Mouse (Mus musculus): ENCODE data around the gene Slc31a2. TPM values are rescaled to one million over a fixed set of nuclear protein-coding genes. Genes with fewer than 3 reads are reported as not detected.

Slc31a2 gene
- polyA plus RNA-seq (2015; fragmentation: Nextera tagmentation; extraction: Ambion mirVana): 18.1 and 22.4 TPM in 2 replicates

DNA sequence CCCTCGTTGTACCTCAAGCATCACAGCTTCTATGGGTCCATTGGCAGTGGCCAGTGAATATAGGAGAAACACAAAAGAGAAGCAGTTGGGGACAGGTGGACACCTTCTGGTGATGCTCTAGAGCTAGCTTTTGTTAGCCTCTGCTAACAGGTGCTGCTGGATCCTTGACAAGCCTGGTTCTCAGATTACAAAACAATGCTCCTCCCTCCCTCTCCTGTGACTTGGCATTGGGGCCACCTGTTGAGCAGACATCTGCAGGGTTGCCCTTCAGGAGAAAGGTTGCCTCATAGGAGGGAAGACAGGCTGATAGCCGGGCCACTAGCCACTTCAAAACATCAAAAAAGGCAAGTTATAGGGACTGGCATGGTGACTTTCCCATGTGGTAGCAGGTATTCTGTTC is at the start of gene Slc31a2:
Slc31a2 (plus strand) TSS at position 287 of the 400 bp plus-strand sequence.
- no peaks in the 10 kb centered on the region for H3K36me3 ChIP-seq
- no peak within 1 kb of the TSS for H3K4me2 ChIP-seq
- no peaks in the 10 kb centered on the region for H3K27me3 ChIP-seq
- no peak within 1 kb of the TSS for H3K4me3 ChIP-seq
- no peak within 1 kb of the TSS for H3K9ac ChIP-seq
- H3K4me1 ChIP-seq: 0 out of 2 replicates have a peak, but pooled peaks cover 3% of the 10 kb centered on the region
- 37% methylated on average over 2 of the region's 2 CpGs for WGBS
- H3K27ac ChIP-seq: no peak within 1 kb of the TSS
- no peak for ATAC-seq (ENCODE audit: borderline replicate concordance, extremely low read depth, low FRiP score, low TSS enrichment)
- no peaks in the 10 kb centered on the region for H3K9me3 ChIP-seq

- ATAC-seq (ENCODE audit: borderline replicate concordance, extremely low read depth, low FRiP score, low TSS enrichment): no peak
- Histone ChIP-seq H3K27me3 (no peaks in the 10 kb centered on the region), H3K9ac (no peak overlapping the region), H3K9me3 (no peaks in the 10 kb centered on the region), H3K4me2 (no peak overlapping the region), H3K36me3 (no peaks in the 10 kb centered on the region), H3K27ac (no peak overlapping the region), H3K4me3 (no peak overlapping the region), H3K4me1 (peaks cover 10% of the 10 kb centered on the region; the same call in 1 of the 2 replicates)
- WGBS: 67% methylated on average over 2 of the region's 2 CpGs
These were observed 48.9 kb upstream of the Slc31a2 start for GRCm38 (mm10) chr4:62213490-62213889.

DNA sequence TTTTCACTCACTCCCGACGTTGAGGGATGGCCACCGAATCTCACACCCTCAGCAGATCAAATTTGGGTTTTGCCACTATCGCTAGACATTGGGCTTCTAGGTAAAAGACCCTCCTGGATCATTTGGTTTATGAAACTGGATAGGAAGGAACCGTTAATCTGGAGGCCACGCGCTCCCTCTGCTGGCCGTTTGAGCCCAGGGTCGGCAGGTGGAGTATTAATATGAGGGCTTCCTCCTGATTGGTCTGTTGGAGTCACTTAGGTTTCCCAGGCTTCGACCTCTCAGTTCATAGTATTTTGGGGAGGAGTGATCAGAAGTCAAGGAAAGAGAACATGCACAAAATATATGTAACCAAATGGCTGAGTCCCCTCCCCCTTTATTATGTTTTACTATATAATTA is 34.0 kb upstream of the Slc31a2 start:
- 36% methylated on average over 10 of the region's 10 CpGs for WGBS
- no peak for ATAC-seq (ENCODE audit: borderline replicate concordance, extremely low read depth, low FRiP score, low TSS enrichment)
- H3K27me3 ChIP-seq: no peaks in the 10 kb centered on the region
- H3K4me2 ChIP-seq: no peak overlapping the region
- no peaks in the 10 kb centered on the region for H3K4me1 ChIP-seq
- no peak overlapping the region for H3K9ac ChIP-seq
- H3K36me3 ChIP-seq: no peaks in the 10 kb centered on the region
- H3K4me3 ChIP-seq: no peak overlapping the region
- H3K27ac ChIP-seq: no peak overlapping the region
- no peaks in the 10 kb centered on the region for H3K9me3 ChIP-seq

DNA sequence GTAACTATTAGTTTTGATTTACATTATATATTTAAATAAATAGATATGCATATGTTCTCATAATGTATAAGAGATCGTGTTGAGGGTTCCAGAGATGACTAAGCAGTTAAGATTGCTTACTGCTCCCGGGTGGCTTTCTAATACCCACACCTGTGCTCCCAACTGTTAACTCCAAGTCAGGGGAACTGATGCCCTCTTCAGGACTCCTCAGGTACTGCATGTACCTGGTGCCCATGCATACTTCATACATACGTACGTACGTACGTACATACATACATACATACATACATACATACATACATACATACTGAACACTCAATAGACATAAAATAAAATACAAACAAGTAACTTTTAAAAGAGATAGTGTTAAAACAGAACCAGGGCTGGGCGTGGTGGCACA is 32.9 kb upstream of the Slc31a2 start:
- ATAC-seq (ENCODE audit: borderline replicate concordance, extremely low read depth, low FRiP score, low TSS enrichment): no peak
- Histone ChIP-seq H3K4me2 (no peak overlapping the region), H3K9me3 (no peaks in the 10 kb centered on the region), H3K27ac (no peak overlapping the region), H3K27me3 (no peaks in the 10 kb centered on the region), H3K4me3 (no peak overlapping the region), H3K9ac (no peak overlapping the region), H3K4me1 (no peaks in the 10 kb centered on the region), H3K36me3 (no peaks in the 10 kb centered on the region)
- WGBS: 84% methylated on average over 7 of the region's 7 CpGs

DNA sequence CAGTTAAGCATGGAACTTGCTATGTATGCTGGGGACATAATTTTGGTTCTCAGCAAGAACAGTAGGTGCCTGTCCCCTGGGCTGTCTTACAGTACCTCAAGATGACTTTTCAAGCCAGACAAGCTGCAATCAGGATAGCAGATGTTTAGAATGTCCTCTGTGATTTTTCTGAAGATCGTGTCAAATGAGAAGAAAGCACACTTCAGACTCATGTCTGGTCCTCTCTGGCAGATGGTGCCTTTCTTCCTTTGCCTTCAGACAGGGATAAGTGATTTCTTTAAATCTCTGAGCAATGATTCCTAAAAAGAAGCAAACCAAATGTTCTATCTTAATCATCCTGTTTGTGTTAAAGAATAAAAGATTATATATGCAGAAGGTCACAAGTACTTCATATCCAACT is 32.2 kb upstream of the Slc31a2 start:
- H3K27ac ChIP-seq: no peak overlapping the region
- no peak overlapping the region for H3K4me2 ChIP-seq
- no peak overlapping the region for H3K9ac ChIP-seq
- H3K9me3 ChIP-seq: no peaks in the 10 kb centered on the region
- H3K4me3 ChIP-seq: no peak overlapping the region
- no peaks in the 10 kb centered on the region for H3K4me1 ChIP-seq
- WGBS: 66% methylated on average over 1 of the region's 1 CpGs
- no peaks in the 10 kb centered on the region for H3K27me3 ChIP-seq
- no peak for ATAC-seq (ENCODE audit: borderline replicate concordance, extremely low read depth, low FRiP score, low TSS enrichment)
- H3K36me3 ChIP-seq: no peaks in the 10 kb centered on the region

GRCm38 (mm10) chr4:62230769-62231168 is 31.6 kb upstream of the Slc31a2 start, which contains the start of gene Zfp37:
TSS of gene Zfp37 (minus strand) at chr4:62231047.
- no peaks in the 10 kb centered on the region for H3K9me3 ChIP-seq
- no peaks in the 10 kb centered on the region for H3K27me3 ChIP-seq
- no peak within 1 kb of the TSS for H3K9ac ChIP-seq
- no peak for ATAC-seq (ENCODE audit: borderline replicate concordance, extremely low read depth, low FRiP score, low TSS enrichment)
- H3K4me2 ChIP-seq: no peak within 1 kb of the TSS
- H3K27ac ChIP-seq: no peak within 1 kb of the TSS
- no peak within 1 kb of the TSS for H3K4me3 ChIP-seq
- no peaks in the 10 kb centered on the region for H3K4me1 ChIP-seq
- WGBS: 71% methylated on average over 13 of the region's 13 CpGs
- H3K36me3 ChIP-seq: no peaks in the 10 kb centered on the region

DNA sequence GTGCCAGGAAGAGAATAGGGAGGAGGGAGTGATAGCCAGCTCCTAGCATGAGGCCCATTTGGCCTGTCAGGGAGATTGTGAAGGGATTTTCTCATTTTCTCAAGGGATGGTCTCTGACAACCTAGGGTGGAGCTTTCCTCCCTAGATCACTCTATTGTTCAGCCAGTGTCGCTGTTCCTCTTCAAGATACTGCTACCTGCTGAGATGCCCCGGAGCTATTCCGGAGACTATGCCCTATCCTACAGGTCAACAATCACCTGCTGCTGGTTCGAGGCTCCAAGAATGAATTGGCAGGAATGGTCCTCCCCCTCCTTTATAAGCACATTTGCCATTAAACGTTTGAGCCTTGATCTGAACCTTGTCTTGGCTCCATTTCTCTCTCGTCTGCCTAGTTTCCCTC is 21.8 kb upstream of the Slc31a2 start:
- ATAC-seq (ENCODE audit: borderline replicate concordance, extremely low read depth, low FRiP score, low TSS enrichment): no peak
- Histone ChIP-seq H3K9ac (no peak overlapping the region), H3K9me3 (no peaks in the 10 kb centered on the region), H3K4me2 (no peak overlapping the region), H3K4me1 (no peaks in the 10 kb centered on the region), H3K27me3 (no peaks in the 10 kb centered on the region), H3K27ac (no peak overlapping the region), H3K36me3 (no peaks in the 10 kb centered on the region), H3K4me3 (no peak overlapping the region)
- WGBS: 70% methylated on average over 6 of the region's 6 CpGs

GRCm38 (mm10) chr4:62248328-62248727 is 14.0 kb upstream of the Slc31a2 start:
- no peaks in the 10 kb centered on the region for H3K36me3 ChIP-seq
- H3K4me1 ChIP-seq: no peaks in the 10 kb centered on the region
- no peak overlapping the region for H3K27ac ChIP-seq
- H3K27me3 ChIP-seq: no peaks in the 10 kb centered on the region
- no peak overlapping the region for H3K9ac ChIP-seq
- no peak overlapping the region for H3K4me2 ChIP-seq
- 39% methylated on average over 4 of the region's 4 CpGs for WGBS
- no peak for ATAC-seq (ENCODE audit: borderline replicate concordance, extremely low read depth, low FRiP score, low TSS enrichment)
- H3K9me3 ChIP-seq: no peaks in the 10 kb centered on the region
- no peak overlapping the region for H3K4me3 ChIP-seq

DNA sequence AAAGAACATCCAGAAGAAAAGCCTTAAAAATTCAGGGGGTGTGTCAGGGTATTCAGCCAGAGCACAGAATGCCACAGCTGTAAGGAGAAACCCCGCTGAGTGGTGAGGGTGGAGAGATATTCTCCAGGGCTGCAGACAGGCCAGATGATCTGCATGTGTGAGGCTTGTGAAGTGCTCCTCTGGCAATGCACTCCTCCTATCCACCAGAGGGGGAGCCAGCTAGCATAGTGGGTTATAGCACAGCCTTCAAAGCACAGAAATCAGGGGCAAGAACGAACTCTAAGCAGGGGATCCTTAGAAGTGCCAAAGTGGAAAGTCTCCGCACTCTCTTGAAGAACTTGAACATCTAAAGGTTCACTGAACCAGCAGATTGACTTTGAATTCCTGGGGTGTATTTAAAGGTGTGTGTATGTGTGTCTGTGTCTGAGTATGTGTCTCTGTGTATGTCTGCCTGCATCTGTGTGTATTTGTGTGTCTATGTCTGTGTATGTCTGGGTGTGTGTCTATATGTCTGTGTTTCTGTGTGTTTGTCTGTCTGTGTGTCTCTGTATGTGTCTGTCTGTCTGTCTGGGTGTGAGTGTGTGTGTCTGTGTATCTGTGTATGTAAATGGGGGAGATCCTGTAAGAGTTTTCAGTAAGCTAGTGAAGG is 11.3 kb upstream of the Slc31a2 start:
- no peak overlapping the region for H3K4me3 ChIP-seq
- H3K27me3 ChIP-seq: no peaks in the 10 kb centered on the region
- H3K27ac ChIP-seq: no peak overlapping the region
- no peak for ATAC-seq (ENCODE audit: borderline replicate concordance, extremely low read depth, low FRiP score, low TSS enrichment)
- no peaks in the 10 kb centered on the region for H3K36me3 ChIP-seq
- H3K4me1 ChIP-seq: no peaks in the 10 kb centered on the region
- WGBS: 43% methylated on average over 3 of the region's 3 CpGs
- no peak overlapping the region for H3K9ac ChIP-seq
- no peaks in the 10 kb centered on the region for H3K9me3 ChIP-seq
- H3K4me2 ChIP-seq: no peak overlapping the region

- Histone ChIP-seq H3K27me3 (no peaks in the 10 kb centered on the region), H3K9ac (no peak overlapping the region), H3K27ac (no peak overlapping the region), H3K4me3 (no peak overlapping the region), H3K4me2 (no peak overlapping the region), H3K36me3 (no peaks in the 10 kb centered on the region), H3K4me1 (no peaks in the 10 kb centered on the region), H3K9me3 (no peaks in the 10 kb centered on the region)
- 85% methylated on average over 4 of the region's 4 CpGs for WGBS
- ATAC-seq (ENCODE audit: borderline replicate concordance, extremely low read depth, low FRiP score, low TSS enrichment): no peak
These were observed 10.6 kb upstream of the Slc31a2 start for GRCm38 (mm10) chr4:62251776-62252175.

- Histone ChIP-seq H3K4me1 (no peaks in the 10 kb centered on the region), H3K9me3 (no peaks in the 10 kb centered on the region), H3K9ac (no peak overlapping the region), H3K27ac (no peak overlapping the region), H3K4me2 (no peak overlapping the region), H3K27me3 (no peaks in the 10 kb centered on the region), H3K4me3 (no peak overlapping the region), H3K36me3 (no peaks in the 10 kb centered on the region)
- WGBS: 58% methylated on average over 8 of the region's 8 CpGs
- ATAC-seq (ENCODE audit: borderline replicate concordance, extremely low read depth, low FRiP score, low TSS enrichment): no peak
These were observed 7.8 kb upstream of the Slc31a2 start for GRCm38 (mm10) chr4:62254551-62254950.

DNA sequence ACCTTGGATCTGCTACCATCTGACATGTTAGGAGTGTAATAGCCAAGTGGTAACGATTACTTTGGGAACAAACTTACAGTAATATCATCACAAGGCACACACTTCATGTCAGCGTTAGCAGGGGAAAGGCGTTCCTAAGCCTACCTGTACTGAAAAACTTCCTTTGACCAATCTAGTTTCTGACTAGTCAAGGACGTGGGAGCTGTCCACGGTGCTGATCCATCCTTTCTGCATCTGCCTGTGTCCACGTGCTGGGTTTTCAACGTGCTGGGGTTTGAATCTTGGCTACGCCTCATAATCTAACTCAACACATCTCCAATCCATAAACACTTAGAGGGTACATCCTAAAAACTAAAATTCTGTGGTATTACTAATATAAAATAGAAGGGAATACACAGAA is 5.4 kb upstream of the Slc31a2 start:
- Histone ChIP-seq H3K27me3 (no peaks in the 10 kb centered on the region), H3K4me2 (no peak overlapping the region), H3K36me3 (no peaks in the 10 kb centered on the region), H3K4me3 (no peak overlapping the region), H3K27ac (no peak overlapping the region), H3K9me3 (no peaks in the 10 kb centered on the region), H3K9ac (no peak overlapping the region), H3K4me1 (no peaks in the 10 kb centered on the region)
- no peak for ATAC-seq (ENCODE audit: borderline replicate concordance, extremely low read depth, low FRiP score, low TSS enrichment)
- WGBS: 21% methylated on average over 8 of the region's 8 CpGs

Data from lung, embryonic 15.5 days (tissue).